Mouse (Mus musculus) thymus, adult 2 months (tissue): ENCODE data around the gene Zic5.

Experiments used
- CTCF ChIP-seq: fragments of 200-500 bp; IDR thresholded peaks from 2 replicates; pipeline ENCODE4 v1.5.1; 2012; ENCODE audit warnings: mild to moderate bottlenecking, control low read depth, low read length, moderate library complexity, borderline replicate concordance; ENCODE audit not compliant: control insufficient read depth, poor library complexity, insufficient read depth; ENCODE audit errors: extremely low read depth
- POLR2A ChIP-seq: fragments of 200-500 bp; IDR thresholded peaks from 2 replicates; pipeline ENCODE4 v1.6.1; 2012; ENCODE audit warnings: mild to moderate bottlenecking, low read length, control low read depth, moderate library complexity; ENCODE audit not compliant: control insufficient read depth, poor library complexity, insufficient read depth; ENCODE audit errors: extremely low read depth

DNA sequence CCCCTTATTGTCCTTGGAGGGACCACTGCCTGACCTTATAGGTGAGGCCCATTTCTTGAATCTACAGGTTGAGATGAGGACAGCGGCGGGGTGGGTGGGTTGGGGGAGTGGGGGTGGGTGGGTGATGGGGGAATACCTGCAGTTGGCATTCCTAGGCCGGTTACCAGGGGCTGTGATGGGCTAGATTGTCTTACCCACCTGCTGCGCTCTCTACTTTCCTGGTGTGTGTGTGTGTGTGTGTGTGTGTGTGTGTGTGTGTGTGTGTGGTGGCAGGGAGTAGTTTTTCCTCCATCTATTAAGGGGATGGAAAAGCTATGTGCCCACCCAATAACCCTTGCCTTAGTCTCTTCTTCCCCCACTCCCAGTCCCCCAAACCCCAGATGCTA lies 19.0 kb upstream of the Zic5 start:
- no peak for TF ChIP-seq POLR2A
- TF ChIP-seq CTCF, result no peak
